Mouse (Mus musculus) stomach, postnatal 0 days (tissue): ENCODE data around the gene Cmas.

Experiments
- CTCF ChIP-seq: IDR thresholded peaks from 2 replicates; pipeline ENCODE4 v1.5.1; 2016; ENCODE audit warnings: antibody characterized with exemption, low read depth, mild to moderate bottlenecking, moderate library complexity
- EP300 ChIP-seq: optimal IDR thresholded peaks from 2 replicates; pipeline ENCODE3; 2016; ENCODE audit warnings: antibody characterized with exemption

GRCm38 (mm10) chr6:142757976-142758375 is 1.5 kb downstream of the Cmas start:
- TF ChIP-seq EP300 (no peak), CTCF (no peak)
